Mouse (Mus musculus) midbrain, embryonic 14.5 days (tissue): ENCODE data around the gene Ccdc115. TPM values are rescaled to one million over a fixed set of nuclear protein-coding genes. Genes with fewer than 3 reads are reported as not detected.
A peak's percentile ranks its signal among the peaks of the same experiment; 100 is the strongest.
"Not testable (repeated sequence)": the region's sequence is repeated elsewhere in the genome, so short reads cannot be mapped to it uniquely, and the experiment has no call there.

Experiments used
- ATAC-seq: fragments of 200-750 bp; cut with Nextera tagmentation; 2 replicates; pipeline ENCODE4 v1.8.0; 2017; ENCODE audit warnings: moderate number of reproducible peaks, moderate library complexity; ENCODE audit not compliant: low FRiP score, low TSS enrichment
- DNase-seq: peaks from one replicate; pipeline ENCODE4 v3.0.0-alpha.2; 2015
- H3K27ac ChIP-seq: fragments of 300-500 bp; sonication (generic); replicated peaks from 2 replicates; pipeline ENCODE4 v1.5.1; 2014; ENCODE audit warnings: mild to moderate bottlenecking, low read depth, low read length, moderate library complexity
- H3K27me3 ChIP-seq: fragments of 300-500 bp; sonication (generic); 2 replicates; pipeline ENCODE4 v1.6.1; 2014; ENCODE audit warnings: low read length, control low read depth, mixed read lengths; ENCODE audit not compliant: control insufficient read depth, insufficient read depth
- H3K36me3 ChIP-seq: fragments of 300-500 bp; sonication (generic); 2 replicates; pipeline ENCODE4 v1.6.1; 2014; ENCODE audit warnings: low read length, control low read depth; ENCODE audit not compliant: control insufficient read depth, insufficient read depth
- H3K4me1 ChIP-seq: fragments of 300-500 bp; sonication (generic); 2 replicates; pipeline ENCODE4 v1.6.1; 2014; ENCODE audit warnings: mild to moderate bottlenecking, antibody characterized with exemption, low read length, control low read depth; ENCODE audit not compliant: control insufficient read depth, insufficient read depth
- H3K4me2 ChIP-seq: fragments of 300-500 bp; sonication (generic); 2 replicates; pipeline ENCODE4 v1.6.1; 2014; ENCODE audit warnings: mild to moderate bottlenecking, low read length, moderate library complexity
- H3K4me3 ChIP-seq: fragments of 300-500 bp; sonication (generic); replicated peaks from 2 replicates; pipeline ENCODE4 v1.5.1; 2014; ENCODE audit warnings: low read depth, low read length
- H3K9ac ChIP-seq: fragments of 300-500 bp; sonication (generic); replicated peaks from 2 replicates; pipeline ENCODE4 v1.6.1; 2014; ENCODE audit warnings: mild to moderate bottlenecking, low read length, moderate library complexity
- H3K9me3 ChIP-seq: fragments of 300-500 bp; sonication (generic); 2 replicates; pipeline ENCODE4 v1.6.1; 2016; ENCODE audit warnings: low read length, control low read depth, mixed read lengths; ENCODE audit not compliant: control insufficient read depth
- WGBS: fragments of 180-500 bp; shearing (Covaris S2); extraction: QIAGEN DNeasy Blood & Tissue Kit; methylation state at CpG from one replicate; pipeline ENCODE4 v1.1.7; 2014; 5-methylcytosine and 5-hydroxymethylcytosine counted together
- polyA plus RNA-seq: library from polyadenylated mRNA; unstranded; fragments of >200 nt; fragmentation: Nextera tagmentation; extraction: Ambion mirVana; gene quantifications from 2 replicates; pipeline ENCODE4 v1.2.1, GENCODE M21; 2014

Gene Ccdc115
- polyA plus RNA-seq, 1 experiment from 2014 or later = 67.2 TPM

DNA sequence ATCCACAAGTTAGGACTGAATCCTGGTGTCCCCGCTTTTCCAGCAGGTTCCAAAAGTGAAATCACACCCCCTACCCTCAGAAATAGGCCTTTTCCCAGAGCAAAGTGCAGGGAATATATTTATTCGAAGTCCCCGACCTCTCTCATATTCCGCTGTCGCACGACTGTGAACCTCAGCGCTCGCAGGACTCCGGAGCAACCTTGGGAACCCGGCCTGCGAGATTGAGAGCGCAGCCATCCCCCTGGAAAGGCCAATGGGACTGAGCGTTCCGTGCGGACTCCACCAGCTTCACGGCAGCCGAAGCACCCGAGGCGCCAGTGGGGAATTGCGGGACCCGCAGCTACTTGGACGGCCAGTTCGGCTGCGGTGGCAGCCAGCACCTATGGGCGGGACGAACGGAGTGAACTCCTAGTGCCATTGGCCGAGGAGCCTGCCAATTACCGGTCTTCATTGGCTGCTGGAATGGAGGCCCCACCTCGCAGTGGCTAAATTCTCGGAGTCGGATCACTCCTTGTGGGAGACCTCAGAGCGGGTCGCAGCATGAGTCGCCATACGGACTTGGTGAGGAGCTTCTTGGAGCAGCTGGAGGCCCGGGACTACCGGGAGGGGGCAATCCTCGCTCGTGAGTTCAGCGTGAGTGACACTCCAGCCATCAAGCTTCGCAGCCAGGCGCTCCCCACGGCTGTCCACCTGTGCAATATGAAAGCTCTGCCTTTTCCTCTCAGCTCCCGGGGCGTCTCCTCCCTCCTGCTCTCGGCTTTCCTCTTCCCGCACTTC, 20.0 kb upstream of the Ccdc115 start, which contains the start of gene Ptpn18:
Gene Ptpn18 (plus strand): TSS at position 479 of the 777 bp plus-strand sequence.
- under 1% methylated on average over 48 of the region's 48 CpGs for WGBS
- peak within 1 kb of the TSS; percentile 34 for H3K9ac ChIP-seq

DNA sequence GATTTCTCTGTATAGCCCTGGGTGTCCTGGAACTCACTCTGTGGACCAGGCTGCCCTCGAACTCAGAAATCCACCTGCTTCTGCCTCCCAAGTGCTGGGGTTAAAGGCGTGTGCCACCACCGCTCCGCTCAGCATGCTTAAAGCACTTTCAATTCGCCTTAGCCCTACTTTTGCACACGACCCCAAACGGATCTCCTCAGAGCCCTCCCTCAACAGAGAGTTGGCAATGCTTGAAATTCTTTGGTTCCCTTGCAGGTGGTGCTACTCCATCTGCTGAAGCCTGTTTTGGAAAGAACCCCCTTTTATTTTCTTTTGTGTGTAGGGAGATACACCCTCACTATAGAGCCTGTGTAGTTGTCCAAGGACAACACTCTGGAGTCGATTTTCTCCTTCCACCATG, 19.0 kb upstream of the Ccdc115 start:
- 33% methylated on average over 8 of the region's 8 CpGs for WGBS
- DNase-seq = no peak
- H3K4me2 ChIP-seq = no peak overlapping the region

More for the DNA sequence above, 20.0 kb upstream of the Ccdc115 start, which contains the start of gene Ptpn18:
- H3K36me3 ChIP-seq = no peaks in the 10 kb centered on the region
- H3K27ac ChIP-seq = no peak within 1 kb of the TSS
- peak within 1 kb of the TSS; percentile 91 for H3K4me2 ChIP-seq
- H3K4me1 ChIP-seq = peaks cover 3% of the 10 kb centered on the region; the same call in 1 of the 2 replicates
- DNase-seq = peak; percentile 93
- peak within 1 kb of the TSS; percentile 52 for H3K4me3 ChIP-seq
- H3K27me3 ChIP-seq = peaks cover 24% of the 10 kb centered on the region
- ATAC-seq = peak; percentile 91
- H3K9me3 ChIP-seq = no peaks in the 10 kb centered on the region

DNA sequence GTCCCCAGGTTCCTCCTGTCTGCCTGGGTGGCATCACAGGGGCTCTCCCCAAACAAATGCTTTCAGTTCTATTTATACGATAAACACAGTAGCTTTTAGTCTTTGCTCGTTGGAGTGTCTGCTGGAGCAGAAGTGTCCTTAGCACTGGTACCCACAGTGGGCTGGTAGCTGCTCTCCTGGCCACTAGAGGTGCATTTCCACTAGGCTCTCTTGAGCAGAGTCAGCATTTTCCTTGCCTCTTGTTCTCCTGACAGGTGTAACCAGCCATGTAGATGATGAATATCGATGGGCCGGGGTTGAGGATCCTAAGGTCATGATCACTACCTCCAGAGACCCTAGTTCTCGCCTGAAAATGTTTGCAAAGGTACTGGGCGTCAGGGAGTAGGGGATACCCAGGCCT, 3.7 kb upstream of the Ccdc115 start:
- DNase-seq (no peak), ATAC-seq (no peak)
- Histone ChIP-seq H3K4me1 (peaks cover 11% of the 10 kb centered on the region; the same call in 1 of the 2 replicates), H3K4me2 (no peak overlapping the region), H3K27me3 (no peaks in the 10 kb centered on the region), H3K4me3 (no peak overlapping the region), H3K9ac (no peak overlapping the region), H3K27ac (no peak overlapping the region), H3K36me3 (peaks cover 37% of the 10 kb centered on the region), H3K9me3 (no peaks in the 10 kb centered on the region)
- 94% methylated on average over 6 of the region's 6 CpGs for WGBS

More for the DNA sequence above, 19.0 kb upstream of the Ccdc115 start:
- peaks cover 24% of the 10 kb centered on the region for H3K27me3 ChIP-seq
- H3K4me1 ChIP-seq = peaks cover 3% of the 10 kb centered on the region; the same call in 1 of the 2 replicates
- no peak for ATAC-seq
- no peak overlapping the region for H3K27ac ChIP-seq
- no peak overlapping the region for H3K9ac ChIP-seq
- H3K36me3 ChIP-seq = no peaks in the 10 kb centered on the region
- H3K9me3 ChIP-seq = no peaks in the 10 kb centered on the region
- no peak overlapping the region for H3K4me3 ChIP-seq

- Histone ChIP-seq H3K9me3 (no peaks in the 10 kb centered on the region), H3K4me3 (peak overlapping the region; percentile 78), H3K27ac (peak overlapping the region; percentile 66), H3K4me1 (peaks cover 13% of the 10 kb centered on the region; the same call in 1 of the 2 replicates), H3K36me3 (peaks cover 27% of the 10 kb centered on the region), H3K4me2 (peak overlapping the region; percentile 75), H3K9ac (peak overlapping the region; percentile 58), H3K27me3 (no peaks in the 10 kb centered on the region)
- DNase-seq = no peak
- WGBS = 9% methylated on average over 31 of the region's 31 CpGs
- peak; percentile 46 for ATAC-seq
These were observed 624 bp upstream of the Ccdc115 start for GRCm38 (mm10) chr1:34439961-34440630.

DNA sequence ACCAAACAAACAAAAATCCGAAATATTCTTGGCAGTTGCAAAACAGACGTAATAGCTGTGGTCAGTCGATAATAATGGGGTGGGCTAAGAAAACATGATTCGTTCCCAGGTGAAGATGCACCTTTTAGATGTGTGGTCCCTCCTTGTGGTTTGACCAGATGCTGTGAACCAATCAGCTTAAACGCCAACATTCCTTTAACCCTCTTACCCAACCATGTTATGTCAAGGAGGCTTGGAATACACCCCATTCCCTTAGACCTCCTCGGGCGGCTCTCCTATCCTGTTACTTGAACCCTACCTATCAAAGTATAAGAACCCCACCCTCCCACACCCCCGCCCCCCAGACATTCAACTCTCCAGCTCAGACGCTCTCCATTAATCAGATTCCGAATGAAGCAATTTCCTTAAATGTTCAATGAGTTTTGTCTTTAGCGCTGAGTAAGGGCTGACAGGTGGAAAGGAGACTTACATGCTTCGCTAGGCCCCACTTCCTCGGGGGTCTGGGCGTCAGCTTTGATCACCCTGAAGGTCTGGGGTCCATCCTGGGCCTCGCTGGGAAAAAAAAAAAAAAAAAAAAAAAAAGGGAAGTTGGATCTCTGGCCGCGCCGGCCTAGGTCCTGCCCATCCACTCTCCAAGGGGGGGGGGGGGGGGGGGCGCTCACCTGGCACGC, 956 bp downstream of the Ccdc115 start:
- Histone ChIP-seq H3K27ac (no peak overlapping the region), H3K27me3 (no peaks in the 10 kb centered on the region), H3K9me3 (no peaks in the 10 kb centered on the region), H3K9ac (peak overlapping the region; percentile 44; the same call in 1 of the 2 replicates), H3K4me2 (peak overlapping the region; percentile 67), H3K4me1 (peaks cover 13% of the 10 kb centered on the region), H3K36me3 (peaks cover 12% of the 10 kb centered on the region), H3K4me3 (peak overlapping the region; percentile 78)
- 38% methylated on average over 18 of the region's 20 CpGs for WGBS
- no peak for DNase-seq
- no peak for ATAC-seq

GRCm38 (mm10) chr1:34437366-34437765, 2.1 kb downstream of the Ccdc115 start:
- H3K27me3 ChIP-seq, ATAC-seq, DNase-seq, H3K4me3 ChIP-seq, H3K9ac ChIP-seq, H3K27ac ChIP-seq, H3K4me2 ChIP-seq, H3K36me3 ChIP-seq, H3K9me3 ChIP-seq: not testable (repeated sequence)
- peaks cover 16% of the 10 kb centered on the region for H3K4me1 ChIP-seq
- WGBS = 95% methylated on average over 8 of the region's 8 CpGs

DNA sequence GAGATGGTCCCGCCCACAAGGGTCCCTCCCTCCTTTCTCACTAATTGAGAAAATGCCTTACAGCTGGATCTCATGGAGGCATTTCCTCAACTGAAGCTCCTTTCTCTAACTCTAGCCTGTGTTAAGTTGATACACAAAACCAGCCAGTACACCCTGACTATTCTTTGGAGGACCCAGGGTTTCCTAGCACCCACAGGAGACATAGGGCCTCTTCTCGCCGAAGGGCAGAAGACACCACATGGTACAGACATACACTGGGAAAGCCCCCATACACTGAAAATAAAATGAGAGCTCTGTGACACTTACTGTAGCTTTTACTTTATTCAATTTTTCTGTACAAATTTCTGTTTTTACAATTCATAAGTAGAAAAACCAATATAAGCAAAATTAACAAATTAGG, 3.1 kb downstream of the Ccdc115 start:
- H3K27ac ChIP-seq = no peak overlapping the region
- H3K9ac ChIP-seq = no peak overlapping the region
- H3K27me3 ChIP-seq = no peaks in the 10 kb centered on the region
- no peak for DNase-seq
- H3K4me3 ChIP-seq = no peak overlapping the region
- no peak for ATAC-seq
- no peak overlapping the region for H3K4me2 ChIP-seq
- H3K36me3 ChIP-seq = 0 out of 2 replicates have a peak, but pooled peaks cover 2% of the 10 kb centered on the region
- H3K4me1 ChIP-seq = peaks cover 20% of the 10 kb centered on the region
- peaks cover 2% of the 10 kb centered on the region for H3K9me3 ChIP-seq
- 89% methylated on average over 3 of the region's 3 CpGs for WGBS

DNA sequence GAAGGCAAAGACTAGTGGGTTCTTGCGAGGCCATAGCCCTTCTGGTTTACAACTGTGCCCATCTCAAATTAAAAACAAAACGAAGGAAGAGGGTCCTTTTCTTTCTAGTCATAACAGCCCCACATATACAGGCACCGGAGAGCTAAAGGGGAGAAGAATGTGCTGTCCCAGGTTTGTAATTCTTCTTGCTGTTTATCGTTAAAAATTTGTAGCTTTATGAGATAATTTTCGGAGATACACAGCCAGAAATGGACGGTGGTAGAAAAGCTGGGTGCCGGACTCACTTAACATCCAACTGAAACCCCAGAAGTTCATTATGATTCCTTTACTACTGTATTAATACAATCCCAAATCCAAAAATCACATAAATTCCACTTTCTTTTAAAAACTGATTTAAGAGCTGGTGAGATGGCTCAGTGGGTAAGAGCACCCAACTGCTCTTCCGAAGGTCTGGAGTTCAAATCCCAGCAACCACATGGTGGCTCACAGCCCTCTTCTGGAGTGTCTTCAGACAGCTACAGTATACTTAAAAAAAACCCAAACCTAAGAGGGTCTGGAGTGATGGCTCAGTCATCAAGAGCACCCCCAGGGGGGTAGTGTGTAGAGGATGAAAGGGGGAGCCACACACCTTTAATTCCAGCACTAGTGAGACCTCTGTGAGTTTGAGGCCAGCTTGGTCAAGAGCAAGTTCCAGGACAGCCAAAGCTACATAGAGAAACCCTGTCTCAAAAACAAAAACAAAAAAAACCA, 3.9 kb downstream of the Ccdc115 start:
- H3K9ac ChIP-seq = peak overlapping the region; percentile 66
- DNase-seq (peak; percentile 13), ATAC-seq (no peak)
- H3K4me2 ChIP-seq = peak overlapping the region; percentile 75
- 0 out of 2 replicates have a peak, but pooled peaks cover 2% of the 10 kb centered on the region for H3K36me3 ChIP-seq
- peaks cover 9% of the 10 kb centered on the region for H3K9me3 ChIP-seq
- 30% methylated on average over 8 of the region's 8 CpGs for WGBS
- H3K27me3 ChIP-seq = no peaks in the 10 kb centered on the region
- H3K4me3 ChIP-seq = peak overlapping the region; percentile 54
- peaks cover 17% of the 10 kb centered on the region for H3K4me1 ChIP-seq
- H3K27ac ChIP-seq = peak overlapping the region; percentile 89
